Mouse (Mus musculus): ENCODE measurements around the gene Mfn2. TPM values are rescaled to one million over a fixed set of nuclear protein-coding genes. Genes with fewer than 3 reads are reported as not detected.
"Not testable (repeated sequence)": the region's sequence is repeated elsewhere in the genome, so short reads cannot be mapped to it uniquely, and the experiment has no call there.

Gene Mfn2
- polyA plus RNA-seq, 1 experiment, result 46.7 TPM

DNA sequence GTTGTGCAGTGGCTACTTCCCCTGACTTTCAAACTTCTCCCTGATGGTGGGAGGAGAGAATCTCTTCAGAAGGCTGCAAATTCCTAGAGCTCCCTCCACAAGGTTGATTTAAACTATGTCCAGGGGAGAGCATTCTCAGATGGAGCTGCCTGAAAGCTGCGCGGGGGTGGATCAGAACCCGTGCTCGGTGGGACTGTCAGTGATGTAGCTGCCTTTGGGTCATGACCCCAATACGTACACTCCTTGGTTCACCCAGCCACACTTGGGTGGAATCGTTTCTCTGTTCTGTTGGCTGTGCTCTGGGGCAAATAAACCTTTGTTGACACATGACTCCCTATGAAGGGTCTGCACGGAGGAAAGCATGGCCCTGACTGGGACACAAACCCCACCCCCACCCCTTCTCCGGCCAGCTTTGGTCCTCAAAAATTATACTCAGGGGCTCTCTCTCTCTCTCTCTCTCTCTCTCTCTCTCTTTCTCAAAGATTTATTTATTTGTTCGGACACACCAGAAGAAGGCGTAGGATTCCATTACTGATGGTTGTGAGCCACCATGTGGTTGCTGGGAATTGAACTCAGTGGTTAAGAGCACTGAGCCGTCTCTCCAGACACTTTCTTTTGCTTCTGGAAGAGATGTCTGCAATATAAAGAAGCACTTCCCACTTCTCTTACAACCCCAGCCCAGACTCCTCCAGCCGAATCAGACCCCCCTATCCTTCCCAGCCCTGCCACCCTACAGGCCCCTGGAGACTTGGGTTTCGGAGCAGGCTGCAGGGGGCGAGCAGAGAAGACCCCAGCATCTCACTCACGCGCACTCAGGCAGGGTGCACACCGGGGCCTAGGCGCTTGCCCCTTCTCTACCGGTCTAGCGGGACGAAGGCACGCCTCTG, 36.7 kb downstream of the Mfn2 start:
- TF ChIP-seq CTCF (IDR thresholded peaks at IDR 0.05; ENCODE audit: control insufficient read depth, insufficient read depth, insufficient read length), result no peak
- no peak for TF ChIP-seq CEBPB (IDR thresholded peaks at IDR 0.05; ENCODE audit: low read depth)
- TF ChIP-seq MYOG (IDR thresholded peaks at IDR 0.05; ENCODE audit: control insufficient read depth, extremely low read depth, insufficient read length), result no peak
- TF ChIP-seq MYOD1 (IDR thresholded peaks at IDR 0.05; ENCODE audit: control insufficient read depth, insufficient read length, low read depth), result no peak
- TF ChIP-seq USF1 (IDR thresholded peaks at IDR 0.05; ENCODE audit: low read depth), result no peak
- TF ChIP-seq MAX (IDR thresholded peaks at IDR 0.05), result no peak
- TF ChIP-seq FOSL1 (IDR thresholded peaks at IDR 0.05; ENCODE audit: insufficient read depth, low read length, poor library complexity, severe bottlenecking), result no peak
- Histone ChIP-seq H3K79me2 (ENCODE audit: control insufficient read depth, insufficient read depth) (peaks cover 21% of the 10 kb centered on the region), H3ac (ENCODE audit: control insufficient read depth, insufficient read length, low read depth) (peak overlapping the region; percentile 88), H3K36me3 (ENCODE audit: control insufficient read depth, insufficient read depth) (peaks cover 17% of the 10 kb centered on the region), H3K79me3 (ENCODE audit: low read depth) (peaks cover 22% of the 10 kb centered on the region), H3K4me3 (ENCODE audit: insufficient read depth, poor library complexity, severe bottlenecking) (peak overlapping the region; percentile 86), H3K27me3 (ENCODE audit: control insufficient read depth, insufficient read depth, insufficient read length) (no peaks in the 10 kb centered on the region)

DNA sequence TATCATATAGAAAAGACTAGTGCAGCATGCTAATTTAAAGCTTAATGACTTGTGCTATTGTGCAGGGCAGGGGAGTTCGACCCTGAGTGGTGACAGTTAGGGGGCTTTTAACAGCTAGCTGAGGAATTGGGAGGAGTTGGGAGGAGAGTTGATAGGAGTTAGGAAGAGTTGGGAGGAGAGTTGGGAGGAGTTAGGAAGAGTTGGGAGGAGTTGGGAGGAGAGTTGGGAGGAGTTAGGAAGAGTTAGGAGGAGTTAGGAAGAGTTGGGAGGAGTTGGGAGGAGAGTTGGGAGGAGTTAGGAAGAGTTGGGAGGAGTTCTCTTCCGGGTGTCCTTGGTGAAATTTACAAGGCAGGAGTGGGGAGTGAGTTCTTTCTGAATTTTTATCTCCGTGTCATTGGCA, 37.7 kb downstream of the Mfn2 start:
- H3K79me3 ChIP-seq (ENCODE audit: low read depth), result peaks cover 22% of the 10 kb centered on the region
- not testable (repeated sequence) for H3ac ChIP-seq (ENCODE audit: control insufficient read depth, insufficient read length, low read depth); H3K27me3 ChIP-seq (ENCODE audit: control insufficient read depth, insufficient read depth, insufficient read length); H3K4me3 ChIP-seq (ENCODE audit: insufficient read depth, poor library complexity, severe bottlenecking)
- peaks cover 18% of the 10 kb centered on the region for H3K36me3 ChIP-seq (ENCODE audit: control insufficient read depth, insufficient read depth)
- H3K79me2 ChIP-seq (ENCODE audit: control insufficient read depth, insufficient read depth), result peaks cover 21% of the 10 kb centered on the region

DNA sequence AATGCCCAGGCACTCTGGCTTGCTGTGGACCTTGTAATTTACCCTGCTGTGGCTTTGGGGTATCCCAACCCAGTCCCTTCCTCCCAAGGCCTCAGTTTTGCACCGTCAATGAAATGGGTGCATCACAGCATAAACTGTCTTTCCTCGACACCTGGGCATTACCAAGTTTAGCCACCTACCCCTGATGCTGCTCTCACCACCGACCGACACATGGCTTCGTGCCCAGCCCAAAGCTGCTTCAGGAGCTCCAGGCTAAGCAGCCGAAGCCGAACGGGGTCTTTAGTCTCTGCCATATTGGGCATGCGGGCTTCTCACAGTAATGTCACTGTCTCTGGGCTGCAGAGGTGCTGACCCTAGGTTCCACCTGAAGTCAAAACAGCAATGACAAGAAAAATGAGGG, 38.4 kb downstream of the Mfn2 start:
- Histone ChIP-seq H3ac (ENCODE audit: control insufficient read depth, insufficient read length, low read depth) (no peak overlapping the region), H3K36me3 (ENCODE audit: control insufficient read depth, insufficient read depth) (peaks cover 21% of the 10 kb centered on the region), H3K4me3 (ENCODE audit: insufficient read depth, poor library complexity, severe bottlenecking) (no peak overlapping the region), H3K79me3 (ENCODE audit: low read depth) (peaks cover 20% of the 10 kb centered on the region), H3K79me2 (ENCODE audit: control insufficient read depth, insufficient read depth) (peaks cover 21% of the 10 kb centered on the region), H3K27me3 (ENCODE audit: control insufficient read depth, insufficient read depth, insufficient read length) (no peaks in the 10 kb centered on the region)
- TF ChIP-seq USF1 (IDR thresholded peaks at IDR 0.05; ENCODE audit: low read depth) (no peak), FOSL1 (IDR thresholded peaks at IDR 0.05; ENCODE audit: insufficient read depth, low read length, poor library complexity, severe bottlenecking) (no peak), MYOD1 (IDR thresholded peaks at IDR 0.05; ENCODE audit: control insufficient read depth, insufficient read length, low read depth) (no peak), CEBPB (IDR thresholded peaks at IDR 0.05; ENCODE audit: low read depth) (no peak), MYOG (IDR thresholded peaks at IDR 0.05; ENCODE audit: control insufficient read depth, extremely low read depth, insufficient read length) (no peak), CTCF (IDR thresholded peaks at IDR 0.05; ENCODE audit: control insufficient read depth, insufficient read depth, insufficient read length) (no peak), MAX (IDR thresholded peaks at IDR 0.05) (no peak)

DNA sequence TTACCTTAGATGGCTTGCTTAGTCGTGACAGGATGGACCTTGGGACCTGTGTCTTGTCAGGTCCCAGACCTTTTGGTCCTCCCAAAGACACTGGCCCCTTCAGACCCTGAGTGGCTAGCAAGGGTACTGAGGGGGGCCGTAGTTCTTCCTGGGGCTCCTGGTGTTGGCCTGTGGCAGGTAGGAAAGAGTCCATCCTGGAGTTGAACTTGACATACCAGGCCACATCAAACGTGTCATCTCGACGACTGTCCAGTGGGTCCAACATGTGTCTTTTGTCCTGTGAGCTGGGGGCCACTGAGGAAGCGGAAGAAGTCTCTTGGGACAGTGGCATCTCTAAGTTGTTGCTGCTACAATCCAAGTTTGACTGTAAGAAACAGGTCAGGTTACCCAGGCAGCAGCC, 38.9 kb downstream of the Mfn2 start:
- H3K27me3 ChIP-seq (ENCODE audit: control insufficient read depth, insufficient read depth, insufficient read length), result no peaks in the 10 kb centered on the region
- peaks cover 21% of the 10 kb centered on the region for H3K79me2 ChIP-seq (ENCODE audit: control insufficient read depth, insufficient read depth)
- H3K4me3 ChIP-seq (ENCODE audit: insufficient read depth, poor library complexity, severe bottlenecking), result no peak overlapping the region
- TF ChIP-seq MAX (IDR thresholded peaks at IDR 0.05) (no peak), MYOD1 (IDR thresholded peaks at IDR 0.05; ENCODE audit: control insufficient read depth, insufficient read length, low read depth) (no peak), USF1 (IDR thresholded peaks at IDR 0.05; ENCODE audit: low read depth) (no peak), MYOG (IDR thresholded peaks at IDR 0.05; ENCODE audit: control insufficient read depth, extremely low read depth, insufficient read length) (no peak), CTCF (IDR thresholded peaks at IDR 0.05; ENCODE audit: control insufficient read depth, insufficient read depth, insufficient read length) (no peak), FOSL1 (IDR thresholded peaks at IDR 0.05; ENCODE audit: insufficient read depth, low read length, poor library complexity, severe bottlenecking) (no peak), CEBPB (IDR thresholded peaks at IDR 0.05; ENCODE audit: low read depth) (no peak)
- H3K36me3 ChIP-seq (ENCODE audit: control insufficient read depth, insufficient read depth), result peaks cover 21% of the 10 kb centered on the region
- H3ac ChIP-seq (ENCODE audit: control insufficient read depth, insufficient read length, low read depth), result no peak overlapping the region
- peaks cover 20% of the 10 kb centered on the region for H3K79me3 ChIP-seq (ENCODE audit: low read depth)

DNA sequence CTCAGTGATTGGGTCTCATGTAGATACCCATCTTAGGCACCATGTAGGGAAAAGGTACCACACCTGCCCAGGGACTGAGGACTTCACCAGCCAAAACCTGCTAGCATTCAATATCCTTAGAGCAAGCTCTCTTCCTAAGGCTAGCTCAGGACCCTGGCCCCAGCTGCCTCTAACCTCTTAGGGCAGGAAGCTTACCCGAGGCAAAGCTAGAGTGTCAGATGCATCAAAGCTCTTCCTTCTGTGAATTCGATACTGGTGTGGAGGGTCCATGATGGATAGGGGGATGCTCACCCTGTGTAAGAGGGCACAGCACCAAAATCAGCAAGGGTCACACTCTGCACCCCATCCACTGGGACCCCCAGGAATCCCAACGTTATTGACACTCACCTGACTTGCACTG, 42.5 kb downstream of the Mfn2 start:
- Histone ChIP-seq H3K36me3 (ENCODE audit: control insufficient read depth, insufficient read depth) (peaks cover 21% of the 10 kb centered on the region), H3K4me3 (ENCODE audit: insufficient read depth, poor library complexity, severe bottlenecking) (no peak overlapping the region), H3ac (ENCODE audit: control insufficient read depth, insufficient read length, low read depth) (no peak overlapping the region), H3K79me2 (ENCODE audit: control insufficient read depth, insufficient read depth) (no peaks in the 10 kb centered on the region), H3K79me3 (ENCODE audit: low read depth) (no peaks in the 10 kb centered on the region), H3K27me3 (ENCODE audit: control insufficient read depth, insufficient read depth, insufficient read length) (no peaks in the 10 kb centered on the region)
- TF ChIP-seq MAX (IDR thresholded peaks at IDR 0.05) (no peak), CTCF (IDR thresholded peaks at IDR 0.05; ENCODE audit: control insufficient read depth, insufficient read depth, insufficient read length) (no peak), CEBPB (IDR thresholded peaks at IDR 0.05; ENCODE audit: low read depth) (no peak), FOSL1 (IDR thresholded peaks at IDR 0.05; ENCODE audit: insufficient read depth, low read length, poor library complexity, severe bottlenecking) (no peak), USF1 (IDR thresholded peaks at IDR 0.05; ENCODE audit: low read depth) (no peak), MYOG (IDR thresholded peaks at IDR 0.05; ENCODE audit: control insufficient read depth, extremely low read depth, insufficient read length) (no peak), MYOD1 (IDR thresholded peaks at IDR 0.05; ENCODE audit: control insufficient read depth, insufficient read length, low read depth) (no peak)

DNA sequence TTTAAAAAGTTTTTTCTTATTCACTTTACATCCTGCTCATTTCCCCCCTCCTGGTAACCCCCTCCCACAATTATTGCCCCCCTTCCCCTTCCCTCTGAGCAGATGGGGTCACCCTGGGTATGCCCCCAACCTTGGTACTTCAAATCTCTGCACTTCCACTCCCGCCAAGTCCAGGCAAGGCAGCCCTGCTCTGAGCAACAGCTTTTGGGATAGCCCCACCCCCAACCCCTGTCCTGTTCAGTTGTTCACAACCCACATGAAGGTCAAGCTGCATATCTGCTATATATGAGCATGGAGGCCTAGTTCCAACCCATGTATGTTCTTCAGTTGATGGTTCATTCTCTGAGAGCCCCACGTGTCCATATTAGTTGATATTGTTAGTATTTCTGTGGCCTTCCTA, 53.7 kb downstream of the Mfn2 start:
- Histone ChIP-seq H3K36me3 (ENCODE audit: control insufficient read depth, insufficient read depth) (no peaks in the 10 kb centered on the region), H3K79me3 (ENCODE audit: low read depth) (peaks cover 10% of the 10 kb centered on the region), H3K79me2 (ENCODE audit: control insufficient read depth, insufficient read depth) (peaks cover 34% of the 10 kb centered on the region), H3ac (ENCODE audit: control insufficient read depth, insufficient read length, low read depth) (no peak overlapping the region), H3K27me3 (ENCODE audit: control insufficient read depth, insufficient read depth, insufficient read length) (no peaks in the 10 kb centered on the region), H3K4me3 (ENCODE audit: insufficient read depth, poor library complexity, severe bottlenecking) (peak overlapping the region; percentile 14)
- TF ChIP-seq MAX (IDR thresholded peaks at IDR 0.05), result no peak
- no peak for TF ChIP-seq MYOD1 (IDR thresholded peaks at IDR 0.05; ENCODE audit: control insufficient read depth, insufficient read length, low read depth)
- TF ChIP-seq CEBPB (IDR thresholded peaks at IDR 0.05; ENCODE audit: low read depth), result no peak
- TF ChIP-seq USF1 (IDR thresholded peaks at IDR 0.05; ENCODE audit: low read depth), result no peak
- no peak for TF ChIP-seq MYOG (IDR thresholded peaks at IDR 0.05; ENCODE audit: control insufficient read depth, extremely low read depth, insufficient read length)
- no peak for TF ChIP-seq FOSL1 (IDR thresholded peaks at IDR 0.05; ENCODE audit: insufficient read depth, low read length, poor library complexity, severe bottlenecking)
- TF ChIP-seq CTCF (IDR thresholded peaks at IDR 0.05; ENCODE audit: control insufficient read depth, insufficient read depth, insufficient read length), result no peak

All from C2C12 (cell line).